In genomic region chr17:56505401-56505800, GRCm38 (mm10) we compare ENCODE assay signal across 16 mouse cellular contexts. TPM values are rescaled to one million over a fixed set of nuclear protein-coding genes. Genes with fewer than 3 reads are reported as not detected.
"Had no signal": no experiment of that assay in that cellular context is flagged by ENCODE, and none has a peak within 500 bp of the region (broad histone marks: within the 10 kb centered on the region; RNA-seq: fewer than 3 reads in every experiment).

No protein-coding gene starts in this region.

- ATAC-seq: liver, embryonic 12.5 days had no signal

- H3K4me3 ChIP-seq: kidney, embryonic 15.5 days; limb, embryonic 15.5 days; liver, embryonic 12.5 days; megakaryocyte, embryonic 14.5 days; midbrain, embryonic 12.5 days had no signal

- DNase-seq: kidney, postnatal 14 days; layer of hippocampus, adult 9-11 months; lung, embryonic 14.5 days; lung, postnatal 10 days had no signal

- H3K9ac ChIP-seq: kidney, embryonic 15.5 days; limb, embryonic 15.5 days; liver, embryonic 12.5 days; lung, embryonic 14.5 days; midbrain, embryonic 12.5 days had no signal

- H3K4me2 ChIP-seq: kidney, embryonic 15.5 days; limb, embryonic 15.5 days; liver, embryonic 12.5 days; lung, embryonic 14.5 days; midbrain, embryonic 12.5 days had no signal

- H3K9me3 ChIP-seq: limb, embryonic 15.5 days; liver, embryonic 12.5 days had no signal

- H3K36me3 ChIP-seq: kidney, embryonic 15.5 days; limb, embryonic 15.5 days; liver, embryonic 12.5 days; midbrain, embryonic 12.5 days had no signal

- H3K27ac ChIP-seq: kidney, embryonic 15.5 days; limb, embryonic 15.5 days; liver, embryonic 12.5 days; macrophage; midbrain, embryonic 12.5 days; stomach, postnatal 0 days had no signal

RNA-seq across cellular contexts. Expression of gene Znrf4, which starts 6.8 kb away (rescaled TPM):
- polyA plus RNA-seq: kidney, embryonic 15.5 days; large intestine, adult 2 months; limb, embryonic 11.5 days; limb, embryonic 15.5 days; liver, embryonic 12.5 days; liver, embryonic 16.5 days; lung, embryonic 14.5 days; macrophage; midbrain, embryonic 12.5 days; midbrain, postnatal 0 days; neural tube, embryonic 11.5 days; stomach, postnatal 0 days had no signal
